Mouse (Mus musculus): ENCODE data around the gene Gm8926. TPM values are rescaled to one million over a fixed set of nuclear protein-coding genes. Genes with fewer than 3 reads are reported as not detected.

The Gm8926 gene
- not detected in 2 replicates for polyA plus RNA-seq (2012; rRNA removed; ENCODE audit: low replicate concordance)

DNA sequence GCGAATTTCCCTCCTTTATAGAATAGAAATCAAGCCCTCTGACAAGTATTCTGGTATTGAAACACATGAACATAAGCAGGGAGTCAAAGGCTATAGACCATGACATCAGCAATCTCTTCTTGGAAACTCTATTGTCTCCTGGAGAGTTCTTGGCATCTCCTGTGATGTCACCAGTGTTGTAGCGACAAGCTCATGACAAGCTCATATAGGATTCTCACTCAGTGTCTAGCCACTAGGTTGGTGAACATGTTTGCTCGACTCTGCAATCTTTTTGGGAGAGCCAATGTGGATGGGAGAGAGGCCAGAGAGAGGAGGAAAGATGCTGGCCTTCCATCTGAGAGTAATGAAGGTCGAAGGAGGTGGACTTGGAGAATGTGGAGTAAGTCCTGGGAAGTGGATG is at the start of gene Gm8926:
Gene Gm8926 (plus strand): TSS at position 301 of the 400 bp plus-strand sequence.

Other genes with a start within 250 kb of the Gm8926 start
- gene Gm6460, start 175.6 kb upstream of the Gm8926 start, polyA plus RNA-seq (2012; rRNA removed; ENCODE audit: low replicate concordance): not detected in 2 replicates
- gene Gm8922, start 88.6 kb upstream of the Gm8926 start, polyA plus RNA-seq (2012; rRNA removed; ENCODE audit: low replicate concordance): 0.12 and 0.21 TPM in 2 replicates
- not detected in 2 replicates for gene Gm6465, start 75.0 kb downstream of the Gm8926 start, polyA plus RNA-seq (2012; rRNA removed; ENCODE audit: low replicate concordance)
- gene 4933402N22Rik, start 147.5 kb downstream of the Gm8926 start, polyA plus RNA-seq (2012; rRNA removed; ENCODE audit: low replicate concordance): not detected in 2 replicates

Measured in duodenum, adult 2 months (tissue).